Mouse (Mus musculus): Measurements from ENCODE around the gene Vmn1r229.

Vmn1r229 gene

DNA sequence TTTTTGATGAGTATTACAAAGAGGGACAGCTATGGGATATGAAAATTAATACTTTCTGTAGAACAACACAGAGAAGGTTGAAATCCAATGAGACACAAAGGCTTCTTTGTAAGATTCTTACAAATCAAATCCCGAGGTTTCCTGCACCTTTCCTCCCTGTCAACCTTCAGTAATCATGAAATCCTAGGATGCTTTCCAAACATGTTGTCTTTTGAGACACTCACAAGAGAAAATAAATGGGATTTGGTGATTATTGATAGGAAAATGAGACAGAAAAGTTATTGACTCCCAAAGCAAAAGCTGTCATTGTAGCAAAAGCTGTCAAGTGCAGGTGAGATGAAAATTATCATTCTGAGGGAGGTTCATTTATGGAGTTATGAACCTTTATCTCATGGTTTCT lies at the start of gene Vmn1r229:
Vmn1r229 (plus strand) TSS at position 301 of the 400 bp plus-strand sequence.
- no peak for DNase-seq (ENCODE audit: low spot score in 2 of 2)

DNA sequence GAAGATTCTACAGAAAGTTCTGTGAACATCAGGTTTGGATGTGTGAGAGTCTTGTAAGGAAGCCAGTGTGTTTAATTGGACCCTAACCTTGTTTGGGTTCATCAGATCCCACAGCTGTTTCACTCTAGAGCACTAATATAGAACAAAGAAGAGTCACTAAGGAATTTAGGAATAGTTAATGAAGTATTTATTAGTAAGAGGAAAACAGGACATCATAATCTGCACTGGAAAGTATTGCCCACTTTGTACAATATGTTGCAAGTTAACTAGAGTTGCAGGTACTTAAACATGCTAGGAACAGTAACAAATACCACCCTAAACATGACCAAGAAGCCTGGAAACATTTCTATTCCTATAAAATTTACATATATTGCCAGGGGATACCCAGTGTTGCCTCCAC lies 25.3 kb upstream of the Vmn1r229 start, which contains the start of gene Vmn1r228:
Vmn1r228 (minus strand) TSS at position 101 of the 400 bp plus-strand sequence.
- DNase-seq (ENCODE audit: low spot score in 2 of 2): no peak

DNA sequence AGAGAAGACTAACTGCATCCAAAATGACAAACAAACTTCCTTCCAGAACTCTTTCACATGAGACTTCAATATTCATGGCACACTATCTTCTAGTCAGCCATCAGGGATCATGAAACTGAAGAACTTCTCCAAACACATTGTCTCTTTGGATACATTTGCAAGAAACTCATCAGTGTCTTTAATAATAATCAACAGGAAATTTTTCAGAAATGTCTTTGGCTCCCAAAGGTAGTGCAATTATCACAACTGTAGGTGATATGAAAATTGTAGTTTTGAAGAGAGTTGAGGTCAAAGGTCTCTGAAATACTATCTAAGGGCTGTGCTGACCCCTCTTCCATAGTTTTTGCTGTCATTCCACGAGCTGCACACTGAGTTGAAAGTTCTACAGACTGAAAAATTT lies 28.8 kb downstream of the Vmn1r229 start, which contains the start of gene Vmn1r230:
Vmn1r230 (plus strand) TSS at position 301 of the 400 bp plus-strand sequence.
- no peak for DNase-seq (ENCODE audit: low spot score in 2 of 2)
